Comparison of ENCODE assay signal across 8 mouse cellular contexts in genomic region chr15:89150041-89150390, GRCm38 (mm10). TPM values are rescaled to one million over a fixed set of nuclear protein-coding genes. Genes with fewer than 3 reads are reported as not detected.
DNase-seq lines count a peak whose midpoint lies in the region; ATAC-seq lines count a peak whose summit lies in the region.

No protein-coding gene starts in this region.

- peaks cover 48% of the 10 kb centered on the region for H3K4me1 ChIP-seq in megakaryocyte, embryonic 14.5 days
- H3K4me1 ChIP-seq in embryonic facial prominence, embryonic 13.5 days = peaks cover 41% of the 10 kb centered on the region
- peaks cover 11% of the 10 kb centered on the region for H3K4me1 ChIP-seq in intestine, embryonic 14.5 days (replicated peaks; ENCODE audit: control insufficient read depth, insufficient read depth, low read length)

- WGBS in embryonic facial prominence, embryonic 13.5 days = 2% methylated on average over 13 of the region's 13 CpGs
- WGBS in intestine, embryonic 14.5 days = 2% methylated on average over 13 of the region's 13 CpGs

- DNase-seq in intestine, embryonic 14.5 days (ENCODE audit: low spot score) = peak; percentile 88
- peak; percentile 42 for DNase-seq in thymus, postnatal 25 days
- DNase-seq in urinary bladder, adult 18-20 months (ENCODE audit: low spot score in 2 of 2) = no peak
- DNase-seq in frontal cortex, postnatal 10 days (ENCODE audit: low spot score in 2 of 2) = no peak

- peak overlapping the region; percentile 94 for H3K4me2 ChIP-seq in embryonic facial prominence, embryonic 13.5 days
- H3K4me2 ChIP-seq in intestine, embryonic 14.5 days (ENCODE audit: low read length) = peak overlapping the region; percentile 97

- peak overlapping the region; percentile 77 for H3K9ac ChIP-seq in embryonic facial prominence, embryonic 13.5 days
- no peak overlapping the region for H3K9ac ChIP-seq in intestine, embryonic 14.5 days (ENCODE audit: low read length)

- ATAC-seq in megakaryocyte, adult 5-6 weeks (ENCODE audit: poor library complexity, severe bottlenecking) = no peak
- ATAC-seq in embryonic facial prominence, embryonic 13.5 days (ENCODE audit: insufficient number of reproducible peaks, insufficient read depth, low FRiP score, low TSS enrichment, low read depth) = no peak
- no peak for ATAC-seq in intestine, embryonic 14.5 days (replicated peaks; ENCODE audit: low FRiP score, low TSS enrichment, low read depth)
- ATAC-seq in megakaryocyte progenitor cell, adult 5-6 weeks (replicated peaks; ENCODE audit: poor library complexity) = peak; percentile 77

- peaks cover 14% of the 10 kb centered on the region for H3K9me3 ChIP-seq in megakaryocyte, embryonic 14.5 days
- no peaks in the 10 kb centered on the region for H3K9me3 ChIP-seq in embryonic facial prominence, embryonic 13.5 days
- H3K9me3 ChIP-seq in intestine, embryonic 14.5 days (ENCODE audit: control insufficient read depth, low read length) = no peaks in the 10 kb centered on the region

- H3K4me3 ChIP-seq in megakaryocyte, embryonic 14.5 days (replicated peaks) = peak overlapping the region; percentile 92
- H3K4me3 ChIP-seq in embryonic facial prominence, embryonic 13.5 days = peak overlapping the region; percentile 71
- peak overlapping the region; percentile 69 for H3K4me3 ChIP-seq in intestine, embryonic 14.5 days (ENCODE audit: low read depth, low read length)

- H3K36me3 ChIP-seq in megakaryocyte, embryonic 14.5 days (replicated peaks; ENCODE audit: low read length) = no peaks in the 10 kb centered on the region
- H3K36me3 ChIP-seq in embryonic facial prominence, embryonic 13.5 days = peaks cover 18% of the 10 kb centered on the region
- H3K36me3 ChIP-seq in intestine, embryonic 14.5 days (ENCODE audit: control insufficient read depth, insufficient read depth, low read length) = peaks cover 15% of the 10 kb centered on the region

- 0 out of 2 replicates have a peak overlapping the region, but pooled peaks have one; percentile 39 for H3K27ac ChIP-seq in embryonic facial prominence, embryonic 13.5 days
- no peak overlapping the region for H3K27ac ChIP-seq in intestine, embryonic 14.5 days (ENCODE audit: low read depth)

- H3K27me3 ChIP-seq in megakaryocyte, embryonic 14.5 days (replicated peaks) = peaks cover 86% of the 10 kb centered on the region
- H3K27me3 ChIP-seq in embryonic facial prominence, embryonic 13.5 days = peaks cover 43% of the 10 kb centered on the region
- H3K27me3 ChIP-seq in intestine, embryonic 14.5 days (replicated peaks; ENCODE audit: control insufficient read depth, insufficient read depth, low read length) = peaks cover 41% of the 10 kb centered on the region

RNA-seq across cellular contexts. Expression of gene Mapk11, which starts 0.6 kb away (rescaled TPM):
- 0.29 TPM in 1 of 2 replicates, not detected in the other for polyA plus RNA-seq in megakaryocyte, embryonic 14.5 days (2012; ENCODE audit: insufficient read depth, low replicate concordance)
- 0.40 and 0.43 TPM in 2 replicates for total RNA-seq in megakaryocyte, adult 5-6 weeks (2015)
- total RNA-seq in megakaryocyte, adult 5-6 weeks (2017) = 0.24 and 0.51 TPM in 2 replicates
- polyA plus RNA-seq in embryonic facial prominence, embryonic 13.5 days (2015; fragmentation: Nextera tagmentation; extraction: Ambion mirVana) = 13.3 and 13.5 TPM in 2 replicates
- polyA plus RNA-seq in intestine, embryonic 14.5 days (2014; fragmentation: Nextera tagmentation; extraction: Ambion mirVana) = 7.4 and 7.8 TPM in 2 replicates
- total RNA-seq in megakaryocyte progenitor cell, adult 5-6 weeks (2015) = not detected in 2 replicates
- 0.10 TPM in 1 of 2 replicates, not detected in the other for total RNA-seq in megakaryocyte progenitor cell, adult 5-6 weeks (2017)

RNA-seq across cellular contexts. Expression of gene Mapk12, which starts 9.5 kb away (rescaled TPM):
- polyA plus RNA-seq in megakaryocyte, embryonic 14.5 days (2012; ENCODE audit: insufficient read depth, low replicate concordance) = not detected in 2 replicates
- total RNA-seq in megakaryocyte, adult 5-6 weeks (2015) = 0.64 and 0.65 TPM in 2 replicates
- total RNA-seq in megakaryocyte, adult 5-6 weeks (2017) = not detected in 2 replicates
- 4.6 and 4.7 TPM in 2 replicates for polyA plus RNA-seq in embryonic facial prominence, embryonic 13.5 days (2015; fragmentation: Nextera tagmentation; extraction: Ambion mirVana)
- 4.5 and 5.1 TPM in 2 replicates for polyA plus RNA-seq in intestine, embryonic 14.5 days (2014; fragmentation: Nextera tagmentation; extraction: Ambion mirVana)
- total RNA-seq in megakaryocyte progenitor cell, adult 5-6 weeks (2015) = 0.49 TPM in 1 of 2 replicates, not detected in the other
- 0.04 and 0.47 TPM in 2 replicates for total RNA-seq in megakaryocyte progenitor cell, adult 5-6 weeks (2017)

RNA-seq across cellular contexts. Expression of gene Hdac10, which starts 21.5 kb away (rescaled TPM):
- polyA plus RNA-seq in megakaryocyte, embryonic 14.5 days (2012; ENCODE audit: insufficient read depth, low replicate concordance) = 3.8 and 7.9 TPM in 2 replicates
- total RNA-seq in megakaryocyte, adult 5-6 weeks (2015) = 5.3 and 7.8 TPM in 2 replicates
- total RNA-seq in megakaryocyte, adult 5-6 weeks (2017) = 11.0 and 12.8 TPM in 2 replicates
- 19.5 and 19.6 TPM in 2 replicates for polyA plus RNA-seq in embryonic facial prominence, embryonic 13.5 days (2015; fragmentation: Nextera tagmentation; extraction: Ambion mirVana)
- 18.3 and 20.3 TPM in 2 replicates for polyA plus RNA-seq in intestine, embryonic 14.5 days (2014; fragmentation: Nextera tagmentation; extraction: Ambion mirVana)
- total RNA-seq in megakaryocyte progenitor cell, adult 5-6 weeks (2015) = 4.0 and 5.6 TPM in 2 replicates
- total RNA-seq in megakaryocyte progenitor cell, adult 5-6 weeks (2017) = 9.8 and 12.0 TPM in 2 replicates

RNA-seq across cellular contexts. Expression of gene Tubgcp6, which starts 27.1 kb away (rescaled TPM):
- 12.5 and 18.5 TPM in 2 replicates for polyA plus RNA-seq in megakaryocyte, embryonic 14.5 days (2012; ENCODE audit: insufficient read depth, low replicate concordance)
- 11.0 and 15.5 TPM in 2 replicates for total RNA-seq in megakaryocyte, adult 5-6 weeks (2015)
- total RNA-seq in megakaryocyte, adult 5-6 weeks (2017) = 16.0 and 17.3 TPM in 2 replicates
- polyA plus RNA-seq in embryonic facial prominence, embryonic 13.5 days (2015; fragmentation: Nextera tagmentation; extraction: Ambion mirVana) = 17.0 and 18.0 TPM in 2 replicates
- 16.0 and 16.5 TPM in 2 replicates for polyA plus RNA-seq in intestine, embryonic 14.5 days (2014; fragmentation: Nextera tagmentation; extraction: Ambion mirVana)
- total RNA-seq in megakaryocyte progenitor cell, adult 5-6 weeks (2015) = 22.2 and 24.7 TPM in 2 replicates
- total RNA-seq in megakaryocyte progenitor cell, adult 5-6 weeks (2017) = 16.6 and 35.5 TPM in 2 replicates

RNA-seq across cellular contexts. Expression of gene Plxnb2, which starts 30.6 kb away (rescaled TPM):
- 71.6 and 100 TPM in 2 replicates for polyA plus RNA-seq in megakaryocyte, embryonic 14.5 days (2012; ENCODE audit: insufficient read depth, low replicate concordance)
- 95.9 and 101 TPM in 2 replicates for total RNA-seq in megakaryocyte, adult 5-6 weeks (2015)
- total RNA-seq in megakaryocyte, adult 5-6 weeks (2017) = 111 and 118 TPM in 2 replicates
- polyA plus RNA-seq in embryonic facial prominence, embryonic 13.5 days (2015; fragmentation: Nextera tagmentation; extraction: Ambion mirVana) = 130 and 157 TPM in 2 replicates
- 149 and 150 TPM in 2 replicates for polyA plus RNA-seq in intestine, embryonic 14.5 days (2014; fragmentation: Nextera tagmentation; extraction: Ambion mirVana)
- 12.1 and 12.6 TPM in 2 replicates for total RNA-seq in megakaryocyte progenitor cell, adult 5-6 weeks (2015)
- total RNA-seq in megakaryocyte progenitor cell, adult 5-6 weeks (2017) = 9.3 and 14.5 TPM in 2 replicates

Comparison
In these comparisons a context has a peak if more than half of its experiments do, and no peak if none do; other contexts are left out.
1. DNase-seq: peak in intestine, embryonic 14.5 days (single experiment) and thymus, postnatal 25 days (single experiment); none in urinary bladder, adult 18-20 months (0 of 2) and frontal cortex, postnatal 10 days (0 of 2).
2. Peak in every context shown above with its lines, with median percentiles within 50 percentile points of each other: H3K4me3 ChIP-seq.